Mouse (Mus musculus) limb, embryonic 10.5 days (tissue): Measurements from ENCODE around the gene Fndc3b. TPM values are rescaled to one million over a fixed set of nuclear protein-coding genes. Genes with fewer than 3 reads are reported as not detected.
"Not testable (repeated sequence)": the region's sequence is repeated elsewhere in the genome, so short reads cannot be mapped to it uniquely, and the experiment has no call there.

Experiments
- DNase-seq: peaks from one replicate; pipeline ENCODE4 v3.0.0-alpha.2; 2017; ENCODE audit warnings: low spot score
- H3K27ac ChIP-seq: fragments of 300-500 bp; sonication (generic); 2 replicates; pipeline ENCODE4 v1.5.1; 2016; ENCODE audit warnings: mild to moderate bottlenecking
- H3K27me3 ChIP-seq: fragments of 300-500 bp; sonication (generic); 2 replicates; pipeline ENCODE4 v1.6.1; 2016; ENCODE audit warnings: low read depth, mild to moderate bottlenecking; ENCODE audit not compliant: poor library complexity, severe bottlenecking
- H3K36me3 ChIP-seq: fragments of 300-500 bp; sonication (generic); 2 replicates; pipeline ENCODE4 v1.6.1; 2016; ENCODE audit warnings: mild to moderate bottlenecking, moderate library complexity
- H3K4me1 ChIP-seq: fragments of 300-500 bp; sonication (generic); 2 replicates; pipeline ENCODE4 v1.6.1; 2016
- H3K4me3 ChIP-seq: fragments of 300-500 bp; sonication (generic); 2 replicates; pipeline ENCODE4 v1.5.1; 2016; ENCODE audit warnings: mild to moderate bottlenecking, moderate library complexity
- H3K9me3 ChIP-seq: fragments of 300-500 bp; sonication (generic); replicated peaks from 2 replicates; pipeline ENCODE4 v1.6.1; 2016; ENCODE audit warnings: mild to moderate bottlenecking
- WGBS: fragments of 180-500 bp; shearing (Covaris S2); methylation state at CpG from one replicate; pipeline ENCODE4 v1.1.7; 2016; 5-methylcytosine and 5-hydroxymethylcytosine counted together
- polyA plus RNA-seq: library from polyadenylated mRNA; unstranded; fragments of >200 nt; fragmentation: Nextera tagmentation; extraction: Ambion mirVana; gene quantifications from 2 replicates; pipeline ENCODE4 v1.2.1, GENCODE M21; 2016

Fndc3b gene
- polyA plus RNA-seq, 1 experiment from 2014 or later: 9.7 TPM

- Histone ChIP-seq H3K4me3 (no peak overlapping the region), H3K36me3 (peaks cover 26% of the 10 kb centered on the region), H3K27ac (no peak overlapping the region), H3K4me1 (no peaks in the 10 kb centered on the region), H3K9me3 (no peaks in the 10 kb centered on the region), H3K27me3 (no peaks in the 10 kb centered on the region)
- 90% methylated on average over 10 of the region's 10 CpGs for WGBS
- DNase-seq: no peak
Measured at GRCm38 (mm10) chr3:27483762-27484161, 227.3 kb downstream of the Fndc3b start.

GRCm38 (mm10) chr3:27483321-27483720 is 227.8 kb downstream of the Fndc3b start:
- no peaks in the 10 kb centered on the region for H3K4me1 ChIP-seq
- no peak for DNase-seq
- H3K27ac ChIP-seq: no peak overlapping the region
- no peaks in the 10 kb centered on the region for H3K27me3 ChIP-seq
- WGBS: 86% methylated on average over 3 of the region's 3 CpGs
- peaks cover 25% of the 10 kb centered on the region for H3K36me3 ChIP-seq
- no peak overlapping the region for H3K4me3 ChIP-seq
- H3K9me3 ChIP-seq: no peaks in the 10 kb centered on the region

GRCm38 (mm10) chr3:27481738-27482137 is 229.4 kb downstream of the Fndc3b start:
- no peak overlapping the region for H3K27ac ChIP-seq
- H3K4me3 ChIP-seq: no peak overlapping the region
- no peaks in the 10 kb centered on the region for H3K9me3 ChIP-seq
- H3K4me1 ChIP-seq: no peaks in the 10 kb centered on the region
- no peaks in the 10 kb centered on the region for H3K27me3 ChIP-seq
- no peak for DNase-seq
- H3K36me3 ChIP-seq: peaks cover 14% of the 10 kb centered on the region
- 90% methylated on average over 5 of the region's 5 CpGs for WGBS

GRCm38 (mm10) chr3:27479378-27479777 is 231.7 kb downstream of the Fndc3b start:
- 94% methylated on average over 2 of the region's 2 CpGs for WGBS
- H3K9me3 ChIP-seq: no peaks in the 10 kb centered on the region
- no peak overlapping the region for H3K27ac ChIP-seq
- H3K4me3 ChIP-seq: no peak overlapping the region
- no peaks in the 10 kb centered on the region for H3K27me3 ChIP-seq
- H3K36me3 ChIP-seq: peaks cover 3% of the 10 kb centered on the region; the same call in 1 of the 2 replicates
- no peaks in the 10 kb centered on the region for H3K4me1 ChIP-seq
- DNase-seq: no peak

- DNase-seq: no peak
- Histone ChIP-seq H3K9me3 (no peaks in the 10 kb centered on the region), H3K4me3 (no peak overlapping the region), H3K36me3 (peaks cover 10% of the 10 kb centered on the region), H3K27ac (no peak overlapping the region), H3K27me3 (no peaks in the 10 kb centered on the region), H3K4me1 (no peaks in the 10 kb centered on the region)
- 92% methylated on average over 16 of the region's 16 CpGs for WGBS
Measured at GRCm38 (mm10) chr3:27478563-27479156, 232.4 kb downstream of the Fndc3b start.

GRCm38 (mm10) chr3:27477749-27478148 is 233.4 kb downstream of the Fndc3b start:
- not testable (repeated sequence) for H3K27me3 ChIP-seq, H3K4me3 ChIP-seq, H3K4me1 ChIP-seq, DNase-seq, H3K9me3 ChIP-seq, H3K27ac ChIP-seq
- 93% methylated on average over 3 of the region's 3 CpGs for WGBS
- peaks cover 18% of the 10 kb centered on the region for H3K36me3 ChIP-seq

GRCm38 (mm10) chr3:27475899-27476298 is 235.2 kb downstream of the Fndc3b start:
- Histone ChIP-seq H3K27ac (no peak overlapping the region), H3K4me3 (no peak overlapping the region), H3K36me3 (peaks cover 18% of the 10 kb centered on the region), H3K9me3 (no peaks in the 10 kb centered on the region), H3K4me1 (no peaks in the 10 kb centered on the region), H3K27me3 (no peaks in the 10 kb centered on the region)
- DNase-seq: no peak
- WGBS: 90% methylated on average over 7 of the region's 7 CpGs

GRCm38 (mm10) chr3:27473801-27474599 is 237.1 kb downstream of the Fndc3b start:
- Histone ChIP-seq H3K4me1 (no peaks in the 10 kb centered on the region), H3K27ac (no peak overlapping the region), H3K9me3 (no peaks in the 10 kb centered on the region), H3K36me3 (peaks cover 21% of the 10 kb centered on the region), H3K4me3 (no peak overlapping the region), H3K27me3 (no peaks in the 10 kb centered on the region)
- WGBS: 89% methylated on average over 14 of the region's 14 CpGs
- no peak for DNase-seq

GRCm38 (mm10) chr3:27472846-27473245 is 238.3 kb downstream of the Fndc3b start:
- WGBS: 90% methylated on average over 3 of the region's 3 CpGs
- H3K27ac ChIP-seq: no peak overlapping the region
- no peak for DNase-seq
- H3K27me3 ChIP-seq: no peaks in the 10 kb centered on the region
- no peak overlapping the region for H3K4me3 ChIP-seq
- no peaks in the 10 kb centered on the region for H3K9me3 ChIP-seq
- no peaks in the 10 kb centered on the region for H3K4me1 ChIP-seq
- H3K36me3 ChIP-seq: peaks cover 32% of the 10 kb centered on the region

- no peak overlapping the region for H3K4me3 ChIP-seq
- H3K27ac ChIP-seq: no peak overlapping the region
- no peaks in the 10 kb centered on the region for H3K27me3 ChIP-seq
- no peaks in the 10 kb centered on the region for H3K9me3 ChIP-seq
- DNase-seq: no peak
- WGBS: 75% methylated on average over 8 of the region's 8 CpGs
- H3K36me3 ChIP-seq: peaks cover 32% of the 10 kb centered on the region
- H3K4me1 ChIP-seq: no peaks in the 10 kb centered on the region
Measured at GRCm38 (mm10) chr3:27470781-27471180, 240.3 kb downstream of the Fndc3b start.

GRCm38 (mm10) chr3:27469971-27470370 is 241.1 kb downstream of the Fndc3b start:
- no peak for DNase-seq
- Histone ChIP-seq H3K9me3 (no peaks in the 10 kb centered on the region), H3K27me3 (no peaks in the 10 kb centered on the region), H3K4me3 (no peak overlapping the region), H3K27ac (no peak overlapping the region), H3K4me1 (no peaks in the 10 kb centered on the region), H3K36me3 (peaks cover 34% of the 10 kb centered on the region)
- WGBS: 90% methylated on average over 8 of the region's 8 CpGs

GRCm38 (mm10) chr3:27467505-27468020 is 243.5 kb downstream of the Fndc3b start:
- DNase-seq: no peak
- H3K4me3 ChIP-seq: no peak overlapping the region
- no peaks in the 10 kb centered on the region for H3K4me1 ChIP-seq
- 86% methylated on average over 11 of the region's 11 CpGs for WGBS
- H3K27ac ChIP-seq: no peak overlapping the region
- H3K9me3 ChIP-seq: no peaks in the 10 kb centered on the region
- H3K36me3 ChIP-seq: peaks cover 36% of the 10 kb centered on the region
- H3K27me3 ChIP-seq: no peaks in the 10 kb centered on the region

- no peak for DNase-seq
- Histone ChIP-seq H3K4me3 (no peak overlapping the region), H3K27me3 (no peaks in the 10 kb centered on the region), H3K27ac (no peak overlapping the region), H3K36me3 (peaks cover 41% of the 10 kb centered on the region), H3K9me3 (no peaks in the 10 kb centered on the region), H3K4me1 (no peaks in the 10 kb centered on the region)
- 79% methylated on average over 7 of the region's 7 CpGs for WGBS
Measured at GRCm38 (mm10) chr3:27466297-27466901, 244.7 kb downstream of the Fndc3b start.
